Mouse (Mus musculus) liver, adult 2 months (tissue): ENCODE results near the gene Fsd1. TPM values are rescaled to one million over a fixed set of nuclear protein-coding genes. Genes with fewer than 3 reads are reported as not detected.

Experiments
- DNase-seq: peaks from one replicate; pipeline ENCODE4 v3.0.0-alpha.2; 2011; ENCODE audit warnings: low read depth, low spot score; ENCODE audit errors: extremely low read depth
- H3K27ac ChIP-seq: fragments of 200-500 bp; replicated peaks from 2 replicates; pipeline ENCODE4 v1.5.1; 2012; ENCODE audit warnings: low read depth, mild to moderate bottlenecking, control low read depth, inconsistent platforms, low read length; ENCODE audit not compliant: insufficient read depth
- H3K27me3 ChIP-seq: fragments of 200-500 bp; 2 replicates; pipeline ENCODE4 v1.6.1; 2012; ENCODE audit warnings: mild to moderate bottlenecking, moderate library complexity, low read length, inconsistent platforms; ENCODE audit not compliant: control insufficient read depth, insufficient read depth
- H3K36me3 ChIP-seq: fragments of 200-500 bp; 2 replicates; pipeline ENCODE4 v1.6.1; 2012; ENCODE audit warnings: low read length, inconsistent platforms; ENCODE audit not compliant: control insufficient read depth, insufficient read depth
- H3K4me1 ChIP-seq: fragments of 200-500 bp; 2 replicates; pipeline ENCODE4 v1.6.1; 2011; ENCODE audit warnings: low read length; ENCODE audit not compliant: control insufficient read depth, insufficient read depth
- H3K4me3 ChIP-seq: fragments of 200-500 bp; 2 replicates; pipeline ENCODE4 v1.5.1; 2011; ENCODE audit warnings: low read depth, mild to moderate bottlenecking, control low read depth, low read length, moderate library complexity; ENCODE audit not compliant: insufficient read depth
- H3K79me2 ChIP-seq: fragments of 200-500 bp; 2 replicates; pipeline ENCODE4 v1.6.1; 2012; ENCODE audit warnings: inconsistent platforms, mild to moderate bottlenecking, low read length, moderate library complexity; ENCODE audit not compliant: control insufficient read depth, insufficient read depth
- H3K9ac ChIP-seq: fragments of 200-500 bp; 2 replicates; pipeline ENCODE4 v1.6.1; 2012; ENCODE audit warnings: low read depth, mild to moderate bottlenecking, control low read depth, inconsistent platforms, low read length
- CTCF ChIP-seq: fragments of 200-500 bp; IDR thresholded peaks from 2 replicates; pipeline ENCODE4 v1.5.1; 2011; ENCODE audit warnings: low read depth, low read length, control low read depth
- POLR2A ChIP-seq: fragments of 200-500 bp; IDR thresholded peaks from 2 replicates; pipeline ENCODE4 v1.6.1; 2011; ENCODE audit warnings: low read length, control low read depth; ENCODE audit not compliant: insufficient read depth; ENCODE audit errors: extremely low read depth
- WGBS: fragments of 180-500 bp; shearing (Covaris S2); methylation state at CpG from one replicate; pipeline ENCODE4 v1.1.7; 2018; 5-methylcytosine and 5-hydroxymethylcytosine counted together
- polyA plus RNA-seq: library from polyadenylated mRNA; depleted of rRNA; stranded (reverse); fragments of >200 nt; gene quantifications from 2 replicates; pipeline ENCODE4 v1.2.3, GENCODE M21; 2012
- total RNA-seq: library from RNA; depleted of rRNA; stranded (reverse); fragments of >200 nt; gene quantifications from 2 replicates; pipeline ENCODE4 v1.2.3, GENCODE M21; 2014

Gene Fsd1
- total and polyA plus RNA-seq, 2 experiments, result not detected

DNA sequence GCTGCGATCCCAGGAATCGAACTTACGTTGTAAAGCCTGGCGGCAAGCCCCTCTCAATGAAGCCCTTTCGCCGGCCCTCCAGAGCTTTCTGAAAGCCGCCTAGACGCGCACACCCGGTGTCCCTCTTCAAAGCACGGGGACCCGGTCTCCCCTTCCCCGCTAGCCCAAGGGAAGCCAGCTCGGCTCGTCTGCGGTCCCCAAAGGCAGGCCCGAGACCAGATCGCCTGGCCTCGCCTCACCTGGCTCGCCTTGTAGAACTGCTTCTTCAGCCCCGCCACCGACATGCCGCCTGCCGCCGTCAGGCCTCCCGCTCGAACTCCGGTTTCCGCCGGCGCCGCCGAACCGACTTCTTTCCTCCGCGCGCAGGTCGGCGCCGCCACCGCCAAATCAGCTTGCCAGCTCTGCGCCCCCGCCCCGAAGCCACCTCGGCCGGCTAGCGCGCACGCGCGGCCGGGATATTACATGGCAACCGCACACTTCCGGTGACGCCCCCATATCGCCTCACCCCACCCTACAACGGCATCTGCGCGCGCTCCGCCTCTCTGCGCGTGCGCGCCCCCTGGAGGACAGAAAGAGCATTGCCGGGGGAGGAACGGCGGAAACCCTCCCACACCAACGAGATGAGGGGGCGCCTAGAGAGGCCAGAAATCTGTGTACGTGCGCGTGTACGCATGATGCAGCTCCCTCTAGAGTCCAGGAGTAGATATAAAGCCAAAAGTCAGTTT is 50.0 kb downstream of the Fsd1 start, which contains the start of gene Sh3gl1:
Gene Sh3gl1, minus strand, starts transcription at position 460 of the 725 bp plus-strand sequence.
- peaks cover 39% of the 10 kb centered on the region for H3K79me2 ChIP-seq
- H3K4me3 ChIP-seq, result peak within 1 kb of the TSS; percentile 83
- WGBS, result under 1% methylated on average over 74 of the region's 74 CpGs
- no peaks in the 10 kb centered on the region for H3K36me3 ChIP-seq
- peak within 1 kb of the TSS; percentile 83 for H3K27ac ChIP-seq
- peak within 1 kb of the TSS; percentile 93 for H3K9ac ChIP-seq
- TF ChIP-seq CTCF (peak; percentile 96), POLR2A (peak; percentile 86)
- H3K4me1 ChIP-seq, result peaks cover 28% of the 10 kb centered on the region
- no peaks in the 10 kb centered on the region for H3K27me3 ChIP-seq
- DNase-seq, result peak; percentile 86

GRCm38 (mm10) chr17:56036901-56037287 is 50.6 kb downstream of the Fsd1 start:
- TF ChIP-seq CTCF (no peak), POLR2A (no peak)
- Histone ChIP-seq H3K4me1 (peaks cover 27% of the 10 kb centered on the region), H3K4me3 (peak overlapping the region; percentile 4), H3K27me3 (no peaks in the 10 kb centered on the region), H3K79me2 (peaks cover 37% of the 10 kb centered on the region), H3K27ac (no peak overlapping the region), H3K36me3 (no peaks in the 10 kb centered on the region), H3K9ac (no peak overlapping the region)
- WGBS, result 37% methylated on average over 13 of the region's 13 CpGs
- DNase-seq, result no peak

GRCm38 (mm10) chr17:56038583-56039261 is 52.4 kb downstream of the Fsd1 start:
- Histone ChIP-seq H3K9ac (no peak overlapping the region), H3K36me3 (no peaks in the 10 kb centered on the region), H3K4me1 (peaks cover 14% of the 10 kb centered on the region), H3K4me3 (no peak overlapping the region), H3K27ac (no peak overlapping the region), H3K79me2 (peaks cover 23% of the 10 kb centered on the region), H3K27me3 (no peaks in the 10 kb centered on the region)
- whole genome bisulfite sequencing, result 87% methylated on average over 8 of the region's 8 CpGs
- no peak for TF ChIP-seq POLR2A
- TF ChIP-seq CTCF, result no peak
- no peak for DNase-seq

GRCm38 (mm10) chr17:56039345-56039744 is 53.0 kb downstream of the Fsd1 start:
- H3K27me3 ChIP-seq, result no peaks in the 10 kb centered on the region
- no peak overlapping the region for H3K9ac ChIP-seq
- H3K4me3 ChIP-seq, result no peak overlapping the region
- H3K27ac ChIP-seq, result no peak overlapping the region
- DNase-seq, result no peak
- H3K36me3 ChIP-seq, result no peaks in the 10 kb centered on the region
- 80% methylated on average over 4 of the region's 4 CpGs for WGBS
- H3K79me2 ChIP-seq, result peaks cover 17% of the 10 kb centered on the region
- peaks cover 12% of the 10 kb centered on the region for H3K4me1 ChIP-seq
- TF ChIP-seq CTCF (no peak), POLR2A (no peak)

GRCm38 (mm10) chr17:56040030-56040856 is 53.9 kb downstream of the Fsd1 start, which contains the start of gene Chaf1a:
TSS of gene Chaf1a (plus strand) at chr17:56040439.
- H3K27me3 ChIP-seq, result no peaks in the 10 kb centered on the region
- 1% methylated on average over 68 of the region's 68 CpGs for WGBS
- peak; percentile 90 for DNase-seq
- peaks cover 3% of the 10 kb centered on the region for H3K4me1 ChIP-seq
- H3K36me3 ChIP-seq, result no peaks in the 10 kb centered on the region
- H3K27ac ChIP-seq, result no peak within 1 kb of the TSS
- H3K79me2 ChIP-seq, result peaks cover 9% of the 10 kb centered on the region; the same call in 1 of the 2 replicates
- TF ChIP-seq POLR2A, result no peak
- no peak for TF ChIP-seq CTCF
- H3K4me3 ChIP-seq, result peak within 1 kb of the TSS; percentile 48
- peak within 1 kb of the TSS; percentile 74 for H3K9ac ChIP-seq
